Mouse (Mus musculus): ENCODE results near the gene Hsf2bp.

- TF ChIP-seq CTCF (IDR thresholded peaks at IDR 0.05) (no peak), EP300 (IDR thresholded peaks at IDR 0.05; ENCODE audit: insufficient read depth, low read depth, low read length) (no peak)
These were observed 32.9 kb downstream of the Hsf2bp start for GRCm38 (mm10) chr17:32003251-32003650.
